Mouse (Mus musculus): ENCODE measurements around the gene Spag9.
A peak's percentile ranks its signal among the peaks of the same experiment; 100 is the strongest.

Spag9 gene

DNA sequence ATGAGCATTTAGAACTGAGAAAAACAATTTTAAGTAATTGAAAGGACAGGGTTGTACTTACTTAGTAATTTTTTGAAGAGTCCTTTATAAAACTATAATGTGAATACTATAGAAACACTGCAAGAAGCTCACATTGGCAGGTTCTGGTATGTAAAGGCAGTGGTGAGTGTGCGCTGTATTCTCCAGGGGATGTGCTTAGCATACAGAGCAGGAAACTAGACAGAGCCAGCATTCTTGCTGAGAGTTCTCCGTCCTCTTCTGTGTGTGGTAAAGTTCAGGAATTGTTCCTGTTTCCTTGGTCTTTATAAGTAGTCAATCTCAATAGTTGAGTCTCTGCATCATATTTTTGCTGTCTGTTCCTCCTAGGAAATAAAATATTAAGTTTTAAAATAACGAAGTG lies 59.0 kb downstream of the Spag9 start:
- no peak for DNase-seq

DNA sequence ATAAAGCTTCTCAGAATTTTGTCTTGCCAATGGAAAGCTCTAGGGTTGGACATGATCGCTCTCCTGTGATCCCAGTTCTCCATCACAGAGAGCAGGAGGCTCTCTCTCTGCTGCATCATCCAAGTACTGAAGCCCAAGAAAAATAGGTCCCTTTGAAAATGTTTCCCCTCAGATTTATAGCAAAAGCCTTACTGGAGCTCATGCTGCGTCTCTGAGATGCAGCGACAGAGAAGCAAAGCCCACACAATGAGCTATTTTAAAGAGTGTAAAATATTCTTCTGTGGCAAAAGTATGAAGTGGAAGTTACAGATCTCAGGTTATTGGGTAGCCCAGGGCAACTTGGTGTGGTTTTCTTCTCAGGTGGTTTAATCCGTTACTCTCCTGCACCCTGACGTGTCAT lies 68.0 kb downstream of the Spag9 start:
- DNase-seq = no peak

DNA sequence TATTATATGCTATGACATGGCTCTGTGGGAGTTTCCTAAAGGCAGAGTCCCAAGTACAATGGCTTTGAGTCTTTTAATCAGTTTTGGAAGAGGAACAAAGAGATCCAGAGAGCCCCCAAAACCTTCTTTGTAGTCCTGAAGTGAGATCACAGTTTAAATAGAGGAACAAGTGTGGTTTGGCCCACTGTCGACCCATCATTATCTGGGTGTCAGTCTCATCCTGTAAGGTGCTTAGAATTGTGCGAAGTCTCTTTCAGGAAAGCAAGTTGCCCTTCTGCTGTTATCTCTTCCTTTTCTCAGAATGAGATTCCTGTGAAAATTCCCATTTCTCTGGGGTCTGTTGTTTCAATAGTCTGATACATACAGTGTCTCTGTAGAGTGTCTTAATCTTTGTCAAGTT lies 74.6 kb downstream of the Spag9 start:
- DNase-seq = no peak

DNA sequence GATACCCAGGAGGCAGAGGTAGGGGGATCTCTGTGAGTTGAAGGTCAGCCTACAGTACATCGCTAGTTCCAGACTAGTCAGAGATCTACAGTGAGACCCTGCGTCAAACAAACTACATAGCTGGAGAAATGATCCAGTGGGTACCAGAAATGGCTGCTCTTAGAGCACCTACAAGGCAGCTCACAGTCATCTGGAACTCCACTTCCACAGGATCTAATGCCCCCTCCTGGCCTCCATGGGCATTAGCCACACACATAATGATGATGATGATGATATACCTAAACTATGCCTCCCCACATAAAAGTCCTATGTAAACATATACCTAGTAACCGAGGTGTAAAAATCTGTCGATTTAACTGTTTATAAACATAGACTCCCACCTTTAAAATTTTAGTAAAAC lies 77.4 kb downstream of the Spag9 start:
- no peak for DNase-seq

DNA sequence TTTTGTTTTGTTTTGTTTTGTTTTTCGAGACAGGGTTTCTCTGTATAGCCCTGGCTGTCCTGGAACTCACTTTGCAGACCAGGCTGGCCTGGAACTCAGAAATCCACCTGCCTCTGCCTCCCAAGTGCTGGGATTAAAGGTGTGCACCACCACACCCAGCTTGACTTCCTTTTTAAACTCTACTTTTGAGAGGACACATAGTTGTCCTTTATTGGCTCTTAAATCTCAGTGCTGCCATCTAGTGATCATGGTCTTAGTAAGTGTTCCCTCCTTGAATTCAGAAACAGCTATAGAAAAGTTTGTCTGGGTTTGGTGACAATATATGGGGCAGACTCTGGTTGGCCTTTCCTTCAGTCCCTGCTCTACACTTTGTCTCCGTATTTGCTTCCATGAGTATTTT lies 91.1 kb downstream of the Spag9 start:
- DNase-seq = peak; percentile 78

DNA sequence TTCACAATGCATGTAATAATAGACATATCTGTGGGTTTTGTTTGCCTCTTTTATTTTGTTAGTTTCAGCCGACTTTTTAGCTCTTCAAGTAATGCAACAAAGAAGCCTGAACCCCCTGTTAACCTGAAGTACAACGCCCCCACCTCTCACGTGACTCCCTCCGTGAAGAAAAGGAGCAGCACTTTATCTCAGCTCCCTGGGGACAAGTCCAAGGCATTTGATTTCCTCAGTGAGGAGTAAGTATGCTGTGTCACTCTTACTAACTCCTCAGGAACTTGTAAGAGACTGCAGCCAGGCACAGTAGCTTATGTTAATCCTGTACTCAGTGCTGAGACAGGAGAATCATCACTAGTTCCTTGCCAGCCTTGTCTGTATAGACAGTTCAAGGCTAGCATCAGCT lies 94.6 kb downstream of the Spag9 start:
- no peak for DNase-seq

DNA sequence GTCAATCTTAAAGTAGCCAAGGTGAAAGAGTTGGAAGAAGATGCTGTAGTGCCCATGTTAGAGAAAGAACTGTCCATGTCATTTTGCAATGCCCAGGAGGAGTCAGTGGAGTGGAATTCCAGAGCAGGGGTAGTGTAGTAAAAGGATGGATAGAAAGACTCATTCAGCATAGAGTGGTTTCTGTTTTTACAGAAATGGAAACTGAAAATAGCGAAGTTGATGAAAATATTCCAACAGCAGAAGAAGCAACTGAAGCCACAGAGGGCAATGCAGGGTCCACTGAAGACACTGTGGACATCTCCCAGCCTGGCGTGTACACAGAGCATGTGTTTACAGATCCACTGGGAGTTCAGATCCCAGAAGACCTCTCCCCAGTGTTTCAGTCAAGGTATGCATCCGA lies 101.6 kb downstream of the Spag9 start:
- DNase-seq = no peak

DNA sequence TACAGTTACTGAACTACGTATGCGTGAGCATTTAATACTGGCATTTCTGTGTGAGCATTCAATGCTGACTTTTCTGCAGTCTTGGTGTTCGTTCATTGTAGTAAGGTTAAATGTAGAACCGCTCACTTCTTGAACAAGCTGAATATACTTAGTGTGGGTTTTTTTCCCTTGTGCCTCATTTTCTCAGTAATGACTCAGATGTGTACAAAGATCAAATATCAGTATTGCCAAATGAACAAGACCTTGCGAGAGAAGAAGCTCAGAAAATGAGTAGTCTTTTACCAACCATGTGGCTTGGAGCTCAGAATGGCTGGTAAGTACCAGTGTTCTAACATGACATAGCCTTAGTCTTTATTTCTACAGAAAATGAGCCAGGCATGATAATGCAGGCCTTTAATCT lies 102.9 kb downstream of the Spag9 start:
- no peak for DNase-seq

DNA sequence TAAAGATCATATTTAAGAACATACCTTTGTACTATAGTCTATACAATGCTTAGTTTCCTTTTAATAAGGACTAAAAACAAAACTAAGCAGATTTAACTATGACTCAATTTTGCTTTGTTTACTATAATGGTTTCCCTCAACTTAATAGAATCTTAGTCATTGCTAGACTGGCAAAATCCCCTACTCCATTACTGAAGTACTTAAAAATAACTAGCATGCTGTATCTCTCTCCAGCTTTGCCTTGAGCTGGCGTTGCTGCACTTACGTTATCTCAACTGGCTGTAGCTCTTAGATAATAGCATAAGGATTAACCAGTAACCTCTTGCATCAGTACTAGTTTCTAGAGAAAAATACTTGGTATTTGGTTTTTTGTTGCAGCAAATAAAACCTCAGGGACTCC lies 117.9 kb downstream of the Spag9 start:
- no peak for DNase-seq

DNA sequence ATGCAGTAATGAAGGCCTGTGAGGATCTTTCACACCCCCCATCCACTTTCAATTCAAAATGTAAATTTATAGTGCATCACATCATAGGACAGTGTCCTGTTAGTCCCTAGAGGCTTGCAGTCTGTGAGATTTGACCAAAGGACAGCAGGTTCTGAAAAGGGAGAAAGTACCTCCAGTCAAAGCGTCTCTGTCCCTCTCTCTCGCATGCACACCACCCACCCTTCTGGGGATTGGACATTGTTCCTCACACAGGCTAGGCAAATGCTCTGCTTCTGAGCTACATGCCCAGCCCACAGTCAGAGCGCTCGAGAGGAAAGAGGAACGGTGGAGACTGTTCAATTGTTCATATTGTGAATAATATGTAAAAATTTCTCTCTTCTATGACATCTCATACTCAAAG lies 119.5 kb downstream of the Spag9 start:
- DNase-seq = no peak

DNA sequence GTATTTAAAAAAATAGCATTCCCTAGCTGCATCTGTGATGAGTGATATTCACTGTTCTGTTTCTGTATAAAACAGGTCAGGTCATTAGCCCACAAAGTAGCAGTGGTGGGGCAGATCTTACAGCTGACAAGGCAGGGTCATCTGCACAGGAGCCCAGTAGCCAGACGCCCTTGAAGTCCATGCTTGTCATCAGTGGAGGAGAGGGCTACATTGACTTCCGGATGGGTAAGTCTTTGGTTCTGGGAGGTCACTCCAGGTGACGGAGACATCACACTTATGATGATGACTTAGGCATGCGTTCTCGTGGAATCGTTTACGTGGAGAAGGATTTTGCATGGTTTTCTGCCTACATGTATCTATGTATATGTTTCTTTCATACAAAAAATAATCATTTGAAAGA lies 120.8 kb downstream of the Spag9 start:
- DNase-seq = no peak

DNA sequence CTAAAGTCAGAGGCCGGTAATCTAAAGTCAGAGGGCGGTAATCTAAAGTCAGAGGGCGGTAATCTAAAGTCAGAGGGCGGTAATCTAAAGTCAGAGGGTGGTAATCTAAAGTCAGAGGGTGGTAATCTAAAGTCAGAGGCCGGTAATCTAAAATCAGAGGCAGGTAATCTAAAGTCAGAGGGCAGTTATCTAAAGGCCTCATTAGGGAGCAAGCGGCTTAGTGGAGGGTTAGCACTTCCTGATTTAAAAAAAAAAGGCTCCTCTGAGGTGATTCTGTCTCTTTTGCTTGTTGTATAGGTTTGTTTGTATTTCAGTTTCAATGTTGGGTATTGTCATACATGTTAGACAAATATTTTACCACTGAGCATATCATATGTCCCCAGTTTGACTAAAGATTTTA lies 121.9 kb downstream of the Spag9 start:
- DNase-seq = no peak

DNA sequence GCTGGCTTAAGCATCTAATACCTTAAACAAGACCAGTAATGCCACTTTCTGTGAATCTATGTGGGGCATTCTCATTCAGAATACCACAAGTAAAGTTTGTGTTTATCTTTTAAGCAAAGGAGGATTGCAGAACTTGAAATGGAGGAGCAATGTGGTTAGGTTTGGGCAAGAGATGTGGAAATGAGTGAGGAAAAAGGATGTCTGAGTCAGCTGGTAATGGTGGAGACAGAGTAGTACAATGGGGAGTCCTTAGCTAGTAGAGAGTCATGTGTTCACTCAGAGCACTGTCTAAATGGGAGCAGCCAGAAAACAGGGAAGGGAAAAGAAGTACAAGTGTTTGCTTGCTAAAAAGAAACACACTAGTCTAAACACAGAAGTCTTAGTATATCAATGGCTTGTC lies 122.7 kb downstream of the Spag9 start:
- DNase-seq = no peak

DNA sequence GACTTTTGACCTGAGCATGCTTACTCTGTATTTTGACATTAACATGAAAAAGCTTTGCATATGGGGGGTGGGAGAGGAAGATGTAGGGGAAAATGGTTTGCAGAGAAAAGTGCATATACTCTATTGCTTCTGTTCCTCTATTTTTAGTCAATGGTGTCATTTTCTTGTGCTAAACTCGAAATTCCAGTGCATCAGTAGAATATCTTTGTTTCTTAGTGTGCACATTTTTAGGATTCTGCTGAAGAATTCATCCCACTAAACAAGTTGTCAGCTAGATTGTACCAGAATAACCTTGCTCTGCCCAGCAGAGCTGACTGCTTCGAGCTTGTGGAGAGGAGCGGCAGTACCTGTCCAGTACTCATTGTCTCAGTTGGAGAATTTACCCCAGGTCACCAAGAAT lies 124.8 kb downstream of the Spag9 start:
- no peak for DNase-seq

DNA sequence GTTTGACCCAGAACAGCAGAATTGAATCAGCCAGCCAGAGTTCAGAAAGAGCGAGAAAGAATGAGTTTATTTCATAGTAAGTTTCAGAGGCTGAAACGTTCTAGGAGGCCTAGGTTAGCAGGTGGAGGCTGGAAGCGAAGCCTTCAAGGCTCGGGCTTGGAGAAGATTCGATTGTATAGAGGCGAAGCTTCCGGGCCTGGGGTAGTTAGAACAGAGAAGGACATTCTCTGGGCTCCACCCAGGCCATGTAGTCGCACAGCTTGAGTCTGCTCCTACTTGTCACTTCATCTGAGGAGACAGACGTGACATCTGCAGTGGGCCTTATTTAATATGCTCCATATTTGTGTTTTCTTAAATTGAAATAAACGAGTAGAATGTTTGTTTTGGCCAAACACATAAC lies 125.6 kb downstream of the Spag9 start:
- no peak for DNase-seq

DNA sequence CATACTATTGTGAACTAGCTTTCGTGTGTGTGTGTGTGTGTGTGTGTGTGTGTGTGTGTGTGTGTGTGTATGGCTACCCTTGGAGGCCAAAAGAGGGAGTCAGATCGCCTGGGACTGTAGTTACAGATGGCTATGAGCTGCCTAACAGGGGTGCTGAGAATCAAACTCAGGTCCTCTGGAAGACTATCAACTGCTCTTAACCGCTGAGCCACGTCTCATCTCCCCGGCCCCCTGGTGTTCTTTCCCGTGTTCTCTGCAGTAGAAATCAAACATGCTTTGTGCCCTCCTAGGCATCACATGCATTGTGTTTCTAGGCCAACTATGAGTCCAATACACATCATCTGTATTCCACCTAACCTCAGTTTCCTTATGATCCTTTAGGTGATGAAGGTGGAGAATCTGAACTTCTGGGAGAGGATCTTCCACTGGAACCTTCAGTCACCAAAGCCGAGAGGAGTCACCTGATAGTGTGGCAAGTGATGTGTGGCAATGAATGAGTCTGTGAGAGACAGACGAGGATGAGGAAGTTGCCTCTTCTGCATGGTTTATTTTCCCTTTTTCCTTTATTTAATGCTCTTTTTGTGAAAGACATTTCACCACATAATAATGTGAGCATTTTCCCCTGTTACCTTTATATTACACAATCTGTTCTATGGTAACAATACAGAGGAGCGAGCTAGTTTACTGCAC lies 126.6 kb downstream of the Spag9 start:
- DNase-seq = no peak

DNA sequence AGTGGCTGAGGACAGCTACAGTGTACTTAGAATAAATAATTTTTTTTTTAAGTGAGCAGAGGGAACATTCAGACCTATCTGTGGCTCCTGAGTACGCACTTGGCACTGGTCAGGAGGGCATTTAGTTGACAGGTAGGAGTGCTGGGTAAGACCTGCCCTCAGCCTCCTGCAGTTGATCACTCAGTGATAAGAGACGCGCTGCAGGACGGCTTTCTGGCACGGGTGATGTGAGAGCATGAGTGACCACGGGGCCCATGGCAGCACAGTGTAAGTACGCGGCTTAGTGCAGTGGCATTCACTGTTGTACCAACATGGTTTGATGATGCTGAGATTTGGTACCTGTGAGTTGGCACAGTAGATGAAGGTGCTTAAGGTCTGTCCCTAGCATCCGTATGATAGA lies 130.8 kb downstream of the Spag9 start:
- DNase-seq = peak; percentile 48

DNA sequence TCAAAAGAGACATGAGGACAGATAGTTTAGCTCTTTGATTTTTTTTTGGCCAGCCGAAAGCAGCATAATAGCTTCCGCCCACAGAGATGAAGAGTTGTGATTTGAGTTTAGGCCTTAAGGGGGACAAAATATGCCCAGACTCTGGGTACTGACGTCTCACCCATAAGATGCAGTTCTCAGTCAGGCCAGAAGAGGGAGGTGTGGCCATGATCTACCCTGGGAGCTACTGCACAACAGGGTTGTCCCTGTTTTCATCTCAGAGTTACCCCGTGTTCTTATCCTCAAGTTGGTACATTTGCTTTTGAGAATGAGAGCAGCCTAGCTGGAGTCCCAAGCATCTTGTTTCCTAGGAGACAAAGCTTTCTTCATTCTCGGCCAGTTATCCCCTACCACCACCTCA lies 132.1 kb downstream of the Spag9 start:
- peak; percentile 90 for DNase-seq

DNA sequence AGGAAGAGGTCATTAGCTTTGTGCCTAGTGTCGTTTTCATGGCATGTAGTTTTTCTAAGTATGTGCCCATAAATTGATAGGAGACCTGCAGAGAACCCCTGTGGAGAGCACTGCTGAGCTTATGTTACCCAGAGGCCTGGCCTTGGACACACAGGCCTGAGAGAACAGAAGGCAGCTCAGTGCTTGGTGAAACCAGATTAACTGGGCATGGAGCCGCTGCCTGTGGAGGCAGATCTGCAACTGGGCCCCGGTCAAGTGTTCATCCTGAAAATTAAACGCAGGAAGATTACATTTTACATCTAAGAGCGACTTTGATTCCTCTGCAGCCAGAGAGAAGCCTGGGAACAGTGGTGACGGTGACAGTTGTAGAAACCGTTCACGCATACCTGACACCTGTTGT lies 132.6 kb downstream of the Spag9 start:
- peak; percentile 74 for DNase-seq

DNA sequence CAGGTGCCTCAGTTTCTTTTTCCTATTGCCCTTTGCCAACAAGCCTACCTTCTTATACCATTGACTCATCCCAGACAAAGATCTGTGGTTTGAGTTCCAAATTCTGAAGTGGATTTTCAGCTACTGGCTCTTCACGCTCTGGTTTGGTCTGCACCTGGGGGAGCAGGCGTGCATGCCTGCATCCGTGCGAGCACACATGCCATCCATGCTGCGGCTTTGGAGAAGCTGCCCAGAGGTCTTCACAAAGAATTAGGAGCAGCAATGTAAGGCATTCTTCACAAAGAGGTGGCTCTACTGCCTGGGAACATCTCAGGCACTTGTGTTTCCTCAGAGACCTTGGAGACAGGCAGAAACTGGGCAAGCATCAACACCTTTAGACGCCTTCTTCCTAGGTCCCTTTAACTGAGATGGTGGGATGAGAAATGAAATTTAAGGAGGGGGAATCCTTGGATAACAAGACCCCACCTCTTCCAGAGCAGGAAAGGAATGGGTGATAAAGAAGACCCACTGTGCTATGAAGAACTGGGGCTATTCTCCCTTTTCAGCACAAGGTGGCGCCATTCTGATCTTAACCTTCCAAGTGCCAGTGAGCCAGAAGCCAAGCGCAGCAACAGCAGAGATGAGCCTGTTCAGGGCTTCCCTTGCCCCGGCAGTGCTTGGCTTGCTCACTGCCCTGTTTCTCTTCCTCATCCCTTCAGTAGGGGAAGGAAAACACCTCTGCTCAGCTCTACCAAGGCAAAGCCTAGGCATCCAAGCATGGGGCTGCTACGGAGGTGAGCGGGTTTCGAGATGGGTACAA lies 133.6 kb downstream of the Spag9 start:
- DNase-seq = peak; percentile 88

DNA sequence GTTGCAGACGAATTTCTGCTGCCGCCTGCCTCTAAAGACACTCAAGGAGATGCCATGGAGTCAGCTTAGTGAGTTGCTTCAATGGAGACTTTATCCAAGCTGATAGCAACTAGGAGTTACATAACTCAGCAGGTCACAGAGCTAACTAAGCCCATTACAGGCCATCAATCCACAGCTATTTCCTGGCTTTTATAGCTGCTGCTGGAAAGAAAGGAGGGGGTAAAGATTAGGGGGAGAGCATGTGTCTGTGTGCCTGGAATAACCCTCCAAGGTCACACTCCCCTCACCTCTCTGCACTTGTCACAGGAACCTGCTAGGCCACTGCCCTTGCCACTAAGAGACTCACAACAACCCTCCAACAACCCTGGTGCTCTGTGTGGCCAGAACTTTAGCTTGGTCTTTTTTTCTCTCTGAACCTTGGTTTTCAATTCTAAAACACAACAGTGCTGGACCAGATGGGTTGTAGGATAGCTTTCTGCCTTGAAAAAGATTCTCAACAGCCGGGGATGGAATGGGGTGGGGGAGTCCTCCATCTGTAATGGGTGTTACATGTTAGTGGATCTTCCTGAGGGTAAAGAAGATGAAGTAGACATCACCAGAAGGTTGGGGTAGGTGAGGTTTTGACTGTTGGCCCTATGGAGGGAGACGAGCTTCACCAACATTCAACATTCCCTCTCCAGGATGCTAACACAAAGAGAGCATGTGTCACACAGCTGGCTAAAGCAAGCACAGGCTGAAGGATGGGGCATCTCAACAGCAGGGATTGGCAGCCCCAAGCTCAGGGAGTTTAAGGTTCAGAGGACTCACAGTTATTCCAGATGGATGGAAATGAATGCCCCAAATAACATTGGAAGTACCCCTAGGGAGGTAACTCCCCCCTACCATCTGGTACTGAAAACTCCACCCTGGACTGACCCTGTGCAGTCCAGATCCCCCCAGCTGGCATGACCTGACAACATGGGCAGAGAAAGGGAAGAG lies 134.5 kb downstream of the Spag9 start:
- DNase-seq = peak; percentile 34

DNA sequence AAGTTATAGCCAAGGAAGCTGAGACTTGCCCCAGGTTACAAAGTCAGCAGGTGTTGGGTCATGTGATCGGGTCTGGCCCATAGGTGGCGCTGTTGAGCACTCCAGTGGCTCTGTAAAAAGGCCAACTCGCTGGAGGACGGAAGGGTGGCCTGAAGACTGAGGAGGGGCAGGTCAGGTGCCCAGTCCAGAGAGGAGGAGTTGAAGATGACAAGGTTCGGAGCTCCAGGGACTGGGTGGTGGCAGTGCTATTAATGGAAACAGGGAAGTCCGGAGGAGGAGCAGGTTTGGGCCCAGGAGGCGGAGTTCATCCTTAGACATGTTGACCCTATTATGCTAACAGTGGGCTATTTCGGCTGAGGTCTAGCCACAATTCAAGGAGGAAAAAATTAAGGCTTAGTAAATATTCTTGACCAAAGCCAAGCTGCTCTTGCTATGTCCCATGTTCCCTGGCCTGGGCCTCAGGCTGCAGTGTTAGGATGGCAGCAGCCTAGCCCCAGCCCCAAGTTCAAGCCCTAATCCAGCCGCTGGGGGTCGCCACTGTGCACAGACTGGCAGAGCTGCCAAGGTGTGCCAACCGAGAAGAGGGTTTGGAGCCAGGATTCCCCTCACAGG lies 137.6 kb downstream of the Spag9 start:
- peak; percentile 95 for DNase-seq
